Mouse (Mus musculus): ENCODE results near the gene Gm20379.

Gene Gm20379

DNA sequence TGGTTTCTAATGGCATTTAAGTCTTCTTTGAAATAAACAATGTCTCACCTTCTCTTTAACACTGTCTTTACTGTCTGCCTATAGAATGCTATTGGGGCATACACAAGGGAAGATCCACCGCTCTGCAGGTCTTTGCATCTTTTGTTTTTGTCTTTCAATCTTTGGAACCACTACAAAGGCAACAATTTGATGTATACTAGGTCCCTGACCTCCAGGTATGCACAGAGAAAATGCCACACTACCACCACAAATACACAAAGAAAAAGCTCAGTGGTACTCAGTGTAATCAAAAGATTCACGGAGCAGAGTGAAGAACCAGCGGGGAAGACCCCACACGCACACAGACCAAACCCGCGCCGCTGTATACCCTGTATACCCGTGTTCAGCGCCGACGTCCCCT, at the start of gene Gm20379:
TSS of gene Gm20379 (plus strand) at position 301 of the 400 bp plus-strand sequence.
- DNase-seq (ENCODE audit: low read depth), result no peak

DNA sequence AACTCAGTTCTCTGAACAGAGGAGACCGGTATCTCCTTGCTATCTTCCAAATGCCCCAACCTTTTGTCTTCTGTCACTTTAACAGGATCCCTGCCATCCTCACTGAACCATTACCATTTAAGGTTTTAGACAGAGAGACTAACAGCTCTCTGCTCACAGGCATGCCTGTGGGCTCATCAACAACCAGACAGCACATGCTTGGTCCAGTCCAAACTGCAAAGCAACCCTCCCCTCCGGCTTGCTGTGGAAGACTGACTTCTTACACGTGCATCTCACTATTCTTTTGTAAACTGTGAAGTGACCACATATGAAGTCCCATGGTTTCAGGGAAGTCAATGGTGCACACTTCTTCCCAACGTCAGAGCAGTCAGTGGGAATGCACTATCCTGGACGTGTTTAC, 44.5 kb upstream of the Gm20379 start:
- DNase-seq (ENCODE audit: low read depth), result no peak

GRCm38 (mm10) chr13:92263566-92263965, 42.2 kb upstream of the Gm20379 start:
- no peak for DNase-seq (ENCODE audit: low read depth)

DNA sequence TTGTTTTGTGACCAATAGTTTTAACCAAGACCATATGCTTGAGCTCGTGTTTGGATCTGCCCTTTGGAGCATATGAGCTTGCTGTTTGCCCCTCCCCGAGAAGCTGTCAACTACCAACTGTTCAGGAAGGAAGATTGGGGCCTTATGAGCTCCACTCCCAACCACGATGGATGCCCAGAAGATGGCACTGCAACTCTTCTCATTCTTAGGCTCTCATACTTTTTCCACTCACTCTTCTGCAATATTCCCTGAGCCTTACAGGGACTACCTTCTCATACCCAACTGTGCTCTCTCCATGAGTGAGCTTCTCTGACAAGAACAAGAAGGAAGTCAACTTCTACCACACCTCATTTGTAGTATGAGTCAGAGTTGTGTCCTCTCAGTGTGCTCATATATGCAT, 38.7 kb upstream of the Gm20379 start:
- peak; percentile 88 for DNase-seq (ENCODE audit: low read depth)

DNA sequence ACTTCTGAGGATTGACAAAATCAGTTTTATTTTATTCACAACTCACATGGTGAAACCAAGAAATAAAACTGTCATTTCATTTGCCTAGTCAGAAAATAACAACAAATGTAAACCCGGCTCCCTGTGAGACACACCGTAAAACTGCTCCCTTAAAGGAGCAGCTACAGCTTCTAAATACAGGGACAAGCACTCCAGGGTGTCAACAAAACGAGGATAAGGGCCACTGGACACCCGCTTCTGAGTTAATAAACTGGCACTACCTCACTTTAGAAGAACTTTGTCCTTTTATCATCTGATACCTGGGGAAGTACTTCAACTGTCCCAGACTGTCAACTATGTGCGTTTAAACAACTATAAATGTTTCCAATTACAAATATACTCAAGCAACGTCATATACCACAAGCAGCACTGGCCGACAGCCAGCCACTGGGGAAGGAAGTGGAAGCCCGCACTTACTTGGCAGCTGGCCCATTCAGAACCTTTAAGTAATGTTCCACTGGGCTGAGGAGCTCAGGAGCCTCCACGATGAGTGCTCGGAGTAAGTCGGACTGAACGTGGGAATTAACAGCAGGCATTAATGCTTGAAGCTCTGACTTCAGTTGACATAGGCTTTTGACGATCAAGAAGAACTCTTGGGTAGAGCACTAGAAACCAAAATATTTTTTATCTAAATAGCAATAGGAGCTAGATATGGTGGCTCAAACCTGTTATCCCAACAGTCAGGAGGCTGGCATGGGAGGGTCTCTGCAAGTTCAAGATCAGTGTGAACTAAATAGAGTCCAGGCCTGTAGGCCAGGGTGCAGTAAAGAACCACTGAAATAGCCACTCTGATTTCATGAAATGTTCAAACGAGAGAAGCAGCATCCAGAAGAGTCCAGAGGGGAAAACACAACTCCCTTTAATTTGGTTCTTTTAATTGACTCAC, 31.2 kb upstream of the Gm20379 start:
- DNase-seq (ENCODE audit: low read depth), result peak; percentile 95

DNA sequence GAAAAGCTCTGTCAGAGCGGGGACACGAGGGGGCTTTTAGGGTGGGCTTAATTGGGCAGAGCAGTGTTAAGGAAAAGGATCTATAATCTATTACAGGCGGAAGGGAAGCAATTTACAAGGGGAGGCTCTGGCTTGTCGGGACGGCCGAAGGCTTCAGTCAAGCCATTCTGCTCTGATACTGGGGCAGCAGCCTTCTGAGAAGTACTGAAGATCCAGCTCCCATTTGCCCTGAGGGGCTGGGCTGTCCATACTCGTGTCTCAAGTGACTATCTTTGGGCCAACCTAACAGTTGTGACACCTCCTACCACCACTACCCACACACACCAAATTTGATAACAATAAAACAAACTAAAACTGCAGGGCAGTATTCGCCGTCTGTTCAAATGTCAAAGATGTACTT, 30.5 kb upstream of the Gm20379 start:
- no peak for DNase-seq (ENCODE audit: low read depth)

GRCm38 (mm10) chr13:92277027-92277426, 28.8 kb upstream of the Gm20379 start:
- no peak for DNase-seq (ENCODE audit: low read depth)

DNA sequence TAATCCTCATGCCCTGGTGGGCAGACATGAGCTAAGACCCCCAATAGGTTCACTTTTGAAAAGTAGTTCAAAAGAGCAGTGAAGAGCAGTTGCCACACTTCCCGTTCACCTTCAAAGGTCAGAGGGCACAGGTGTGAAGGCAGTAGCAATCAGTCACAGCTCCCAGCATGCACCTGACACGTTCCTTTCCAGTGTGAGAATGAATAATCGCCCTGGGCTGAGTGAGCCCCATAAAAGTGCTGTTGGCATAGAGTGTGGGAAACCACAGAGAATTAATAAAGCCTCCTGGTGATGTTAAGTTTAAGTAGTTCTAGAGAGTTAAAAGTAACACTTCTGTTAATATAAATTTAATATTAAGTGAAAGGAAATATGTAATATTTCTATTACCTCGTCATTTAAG, 14.2 kb upstream of the Gm20379 start:
- DNase-seq (ENCODE audit: low read depth), result no peak

DNA sequence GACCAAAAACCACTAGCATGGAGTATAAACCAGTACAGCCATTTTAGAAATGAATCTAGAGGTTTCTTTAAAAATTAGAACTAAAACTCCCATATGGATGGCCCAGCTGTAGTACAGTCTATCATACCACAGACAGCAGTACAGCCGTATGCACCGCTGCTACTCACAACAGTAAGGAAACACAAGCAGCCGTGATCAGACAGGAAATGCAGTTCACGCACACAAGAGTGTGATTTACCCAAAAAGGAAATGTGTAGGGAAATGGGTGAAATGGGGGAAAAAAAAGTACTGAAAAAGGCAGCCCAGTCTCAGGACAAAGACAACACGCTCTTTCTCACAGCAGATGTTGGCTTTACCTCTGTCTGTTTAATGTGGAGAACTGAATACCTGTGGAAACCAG, 11.9 kb upstream of the Gm20379 start:
- DNase-seq (ENCODE audit: low read depth), result peak; percentile 24

GRCm38 (mm10) chr13:92296490-92296889, 9.3 kb upstream of the Gm20379 start:
- no peak for DNase-seq (ENCODE audit: low read depth)

- no peak for DNase-seq (ENCODE audit: low read depth)
Observed at GRCm38 (mm10) chr13:92297021-92297420, 8.8 kb upstream of the Gm20379 start.

DNA sequence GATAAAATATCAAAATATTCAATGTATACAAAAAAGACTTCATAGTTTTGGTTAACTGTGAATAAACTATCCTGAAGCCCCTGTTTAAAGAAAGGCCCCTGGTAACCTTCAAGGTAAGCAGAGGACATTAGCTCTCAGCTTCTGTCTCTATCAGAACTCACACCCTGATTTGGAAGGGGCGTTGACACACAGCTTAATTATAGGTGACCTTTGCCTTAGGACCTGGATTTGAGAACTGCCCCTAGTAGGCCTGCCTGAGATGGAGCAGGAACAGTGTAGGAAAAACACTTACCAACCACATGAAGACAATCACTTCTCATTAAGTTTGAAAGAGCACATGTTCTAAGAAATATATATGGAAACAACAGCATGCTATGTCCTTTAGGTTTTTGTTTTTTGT, 6.3 kb upstream of the Gm20379 start:
- no peak for DNase-seq (ENCODE audit: low read depth)

GRCm38 (mm10) chr13:92301754-92302153, 4.0 kb upstream of the Gm20379 start:
- DNase-seq (ENCODE audit: low read depth), result no peak

GRCm38 (mm10) chr13:92302466-92302865, 3.3 kb upstream of the Gm20379 start:
- no peak for DNase-seq (ENCODE audit: low read depth)

DNA sequence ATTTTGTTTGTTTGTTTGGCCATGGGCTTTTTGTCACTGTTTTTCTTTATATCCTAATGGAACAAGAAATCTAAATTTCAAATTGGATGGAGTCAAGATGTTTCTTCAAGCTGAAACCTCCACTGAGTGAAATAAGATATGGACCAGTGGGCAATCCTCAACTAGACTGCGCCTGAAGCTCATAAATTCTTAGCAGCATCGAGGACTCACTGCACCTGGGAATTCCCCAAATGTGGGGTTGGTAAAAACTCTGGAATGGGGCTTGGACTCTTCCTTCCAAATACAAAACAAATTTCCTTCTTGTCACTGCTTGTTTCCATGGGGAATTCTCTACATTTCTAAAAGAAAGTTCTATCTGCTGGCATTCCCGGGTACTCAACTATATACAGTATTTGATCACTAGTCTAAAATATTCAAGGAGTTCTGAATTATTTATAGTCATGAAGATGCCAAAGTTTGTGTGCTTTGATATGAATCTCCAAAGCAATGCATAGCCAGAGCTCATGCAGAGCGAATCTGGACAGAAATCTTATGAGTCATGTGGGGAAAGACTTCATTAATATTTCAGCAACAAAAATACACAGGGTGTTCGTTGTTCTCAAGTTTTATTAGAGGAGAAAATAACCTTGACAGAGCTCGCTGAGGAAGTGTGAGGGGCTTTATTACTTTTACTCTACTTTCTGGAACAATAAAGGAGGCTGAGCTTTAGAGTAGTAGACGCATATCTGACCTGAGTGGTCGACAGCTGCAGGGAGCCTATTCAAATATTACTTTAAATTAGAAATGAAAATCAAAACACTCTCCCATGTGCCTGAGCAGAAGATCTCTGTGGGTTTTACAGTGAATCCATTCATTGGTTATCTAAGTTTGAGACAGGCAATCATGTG, 2.5 kb upstream of the Gm20379 start:
- DNase-seq (ENCODE audit: low read depth), result no peak

DNA sequence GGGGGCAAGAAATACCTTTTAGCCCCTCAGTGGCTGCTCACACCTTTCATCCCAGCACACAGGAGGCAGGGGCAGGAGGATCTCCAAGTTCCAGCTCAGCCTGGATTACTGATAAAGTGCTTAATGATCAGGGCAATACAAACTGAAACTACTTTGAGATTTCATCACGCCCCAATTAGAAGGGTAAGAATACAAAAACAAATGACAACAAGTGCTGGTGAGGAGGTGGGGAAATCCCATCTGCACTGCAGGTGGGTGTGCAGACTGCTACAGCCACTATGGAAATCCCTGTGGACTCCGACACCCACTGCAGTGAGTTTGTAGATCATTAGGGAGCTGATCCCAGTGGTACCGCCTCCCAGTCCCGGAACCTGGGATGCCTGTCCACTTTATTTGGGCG, 1.5 kb upstream of the Gm20379 start:
- no peak for DNase-seq (ENCODE audit: low read depth)

DNA sequence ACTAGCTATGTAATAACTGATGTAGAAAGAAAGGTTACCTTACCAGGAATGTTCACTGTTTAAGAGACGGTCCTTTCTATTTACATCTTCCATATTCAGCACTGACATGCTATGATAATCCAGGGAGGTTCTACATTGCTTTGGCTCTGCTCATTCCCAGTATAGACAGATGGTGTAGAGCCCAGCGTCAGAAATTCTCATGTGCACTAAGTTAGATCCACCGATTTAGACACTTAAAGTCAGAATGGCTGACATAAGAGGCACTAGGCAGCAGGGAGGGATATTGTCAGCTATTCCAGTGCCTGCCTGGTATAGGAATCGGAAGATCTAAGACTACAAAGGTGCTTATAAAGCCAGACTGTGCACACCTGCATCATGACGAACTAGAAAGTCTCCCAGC, 8.8 kb downstream of the Gm20379 start:
- no peak for DNase-seq (ENCODE audit: low read depth)

DNA sequence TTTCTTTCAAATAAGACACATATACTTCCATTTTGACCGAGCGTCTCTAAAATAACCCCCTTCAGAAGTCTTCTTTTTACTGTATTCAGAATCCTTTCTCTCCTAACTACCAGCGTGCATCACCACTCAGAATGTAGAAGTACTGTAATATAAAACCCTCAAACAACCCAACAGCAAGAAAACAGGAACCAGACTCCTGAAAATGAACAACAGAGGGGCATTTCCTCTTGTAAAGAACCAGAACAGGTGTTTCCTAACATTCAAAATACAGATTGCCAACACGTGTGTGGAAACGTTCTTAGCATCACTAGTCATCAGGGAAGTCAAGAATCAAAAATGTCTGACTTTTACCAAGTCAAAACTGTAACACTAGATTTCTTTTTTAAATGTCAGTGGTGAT, 15.0 kb downstream of the Gm20379 start:
- DNase-seq (ENCODE audit: low read depth), result peak; percentile 50

GRCm38 (mm10) chr13:92326030-92326429, 20.2 kb downstream of the Gm20379 start:
- DNase-seq (ENCODE audit: low read depth), result no peak

- DNase-seq (ENCODE audit: low read depth), result peak; percentile 52
Observed at GRCm38 (mm10) chr13:92328000-92328399, 22.2 kb downstream of the Gm20379 start.

- DNase-seq (ENCODE audit: low read depth), result no peak
Observed at GRCm38 (mm10) chr13:92330621-92331020, 24.8 kb downstream of the Gm20379 start.

- no peak for DNase-seq (ENCODE audit: low read depth)
Observed at GRCm38 (mm10) chr13:92332103-92332879, 26.5 kb downstream of the Gm20379 start.

Data from 416B (cell line).